Mouse (Mus musculus): ENCODE measurements around the gene Synm. TPM values are rescaled to one million over a fixed set of nuclear protein-coding genes. Genes with fewer than 3 reads are reported as not detected.

Gene Synm
- polyA plus RNA-seq, 1 experiment: 15.2 TPM

DNA sequence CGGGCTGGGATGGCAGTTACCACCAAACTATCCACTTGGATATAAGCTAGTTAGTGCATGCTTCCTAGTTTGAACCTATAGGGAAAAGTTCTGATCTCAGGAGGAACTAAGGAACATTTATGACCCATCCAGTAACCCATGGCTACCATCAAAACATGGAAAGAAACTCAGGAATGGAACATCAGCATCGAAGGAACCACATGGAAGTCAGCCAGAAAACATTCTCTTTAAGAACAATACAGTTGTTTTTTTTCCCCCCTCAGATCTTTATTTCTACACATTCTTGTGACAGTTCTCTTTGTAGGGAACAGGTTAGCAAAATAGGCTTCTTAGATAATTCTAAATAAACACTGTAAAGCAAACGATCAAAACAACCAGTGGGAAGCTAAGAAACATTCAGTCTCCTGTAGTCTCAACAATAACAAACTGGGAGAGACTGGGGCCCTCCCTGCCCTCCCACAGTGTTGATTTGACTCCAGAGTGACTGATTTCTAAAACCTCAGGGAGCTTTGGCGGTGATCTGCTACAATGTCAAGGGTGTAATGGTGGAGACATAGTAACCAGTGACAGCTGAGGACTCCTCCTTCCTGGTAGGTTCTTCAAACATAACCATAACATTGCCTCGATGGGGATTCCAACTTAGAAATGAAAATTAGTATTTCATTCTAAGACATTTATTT, 29.0 kb downstream of the Synm start:
- no peaks in the 10 kb centered on the region for H3K36me3 ChIP-seq (ENCODE audit: control insufficient read depth, insufficient read depth, low read length)
- no peaks in the 10 kb centered on the region for H3K4me1 ChIP-seq (ENCODE audit: control insufficient read depth, insufficient read depth, insufficient read length, low read length)
- H3K27ac ChIP-seq (ENCODE audit: insufficient read depth, low read depth, low read length): no peak overlapping the region
- H3K27me3 ChIP-seq (ENCODE audit: control insufficient read depth, insufficient read depth, low read length): no peaks in the 10 kb centered on the region
- no peak overlapping the region for H3K4me3 ChIP-seq (ENCODE audit: low read depth, low read length)
- 54% methylated on average over 5 of the region's 5 CpGs for WGBS
- TF ChIP-seq CTCF (IDR thresholded peaks at IDR 0.05; ENCODE audit: extremely low read depth, insufficient read length, insufficient replicate concordance, low read depth, low read length) (no peak), POLR2A (IDR thresholded peaks at IDR 0.05; ENCODE audit: low read depth, low read length) (no peak)

DNA sequence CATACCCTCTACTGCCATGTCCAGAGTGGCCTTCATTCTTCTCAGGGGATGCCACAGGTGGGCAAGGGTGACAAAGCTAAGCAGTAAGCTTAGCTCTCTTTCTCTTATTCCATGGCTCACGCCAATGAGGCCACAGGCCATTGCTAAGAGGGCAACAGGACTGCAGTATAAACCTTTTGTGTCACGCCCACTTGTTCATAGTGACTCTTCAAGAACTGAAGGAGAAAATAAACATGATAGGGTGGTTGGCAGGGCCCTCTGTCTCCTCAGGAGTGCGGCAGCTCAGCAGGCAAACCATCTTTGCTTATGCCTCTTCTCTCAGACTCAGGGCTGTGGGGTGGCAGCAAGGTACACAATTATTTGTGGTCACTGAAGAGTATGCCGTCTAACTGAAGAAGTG, 30.7 kb downstream of the Synm start:
- Histone ChIP-seq H3K27ac (ENCODE audit: insufficient read depth, low read depth, low read length) (no peak overlapping the region), H3K36me3 (ENCODE audit: control insufficient read depth, insufficient read depth, low read length) (0 out of 2 replicates have a peak, but pooled peaks cover 2% of the 10 kb centered on the region), H3K4me3 (ENCODE audit: low read depth, low read length) (no peak overlapping the region), H3K27me3 (ENCODE audit: control insufficient read depth, insufficient read depth, low read length) (no peaks in the 10 kb centered on the region), H3K4me1 (ENCODE audit: control insufficient read depth, insufficient read depth, insufficient read length, low read length) (no peaks in the 10 kb centered on the region)
- TF ChIP-seq CTCF (IDR thresholded peaks at IDR 0.05; ENCODE audit: extremely low read depth, insufficient read length, insufficient replicate concordance, low read depth, low read length): no peak
- no peak for TF ChIP-seq POLR2A (IDR thresholded peaks at IDR 0.05; ENCODE audit: low read depth, low read length)
- WGBS: 88% methylated on average over 4 of the region's 4 CpGs

DNA sequence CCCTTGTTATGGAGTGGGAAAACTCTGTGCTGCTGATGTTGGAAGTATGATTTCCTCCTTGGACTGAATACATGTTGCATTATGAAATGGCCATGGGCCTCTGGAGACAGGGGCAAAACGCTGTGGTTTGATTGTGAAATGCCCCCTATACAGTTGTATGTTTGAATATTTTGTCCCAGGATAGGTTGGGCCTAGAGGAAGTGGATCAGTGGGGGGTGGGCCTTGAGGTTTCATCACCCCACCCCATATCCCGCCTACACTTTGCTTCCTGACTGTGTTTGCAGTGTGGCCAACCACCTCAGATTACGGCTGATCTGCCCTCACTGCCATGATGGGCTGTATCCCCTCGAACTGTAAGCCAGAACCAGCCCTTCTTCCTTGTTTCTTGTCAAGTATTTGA, 31.3 kb downstream of the Synm start:
- no peak for TF ChIP-seq CTCF (IDR thresholded peaks at IDR 0.05; ENCODE audit: extremely low read depth, insufficient read length, insufficient replicate concordance, low read depth, low read length)
- no peak for TF ChIP-seq POLR2A (IDR thresholded peaks at IDR 0.05; ENCODE audit: low read depth, low read length)
- Histone ChIP-seq H3K4me1 (ENCODE audit: control insufficient read depth, insufficient read depth, insufficient read length, low read length) (no peaks in the 10 kb centered on the region), H3K36me3 (ENCODE audit: control insufficient read depth, insufficient read depth, low read length) (0 out of 2 replicates have a peak, but pooled peaks cover 2% of the 10 kb centered on the region), H3K27ac (ENCODE audit: insufficient read depth, low read depth, low read length) (no peak overlapping the region), H3K27me3 (ENCODE audit: control insufficient read depth, insufficient read depth, low read length) (no peaks in the 10 kb centered on the region), H3K4me3 (ENCODE audit: low read depth, low read length) (no peak overlapping the region)
- 90% methylated on average over 4 of the region's 4 CpGs for WGBS

DNA sequence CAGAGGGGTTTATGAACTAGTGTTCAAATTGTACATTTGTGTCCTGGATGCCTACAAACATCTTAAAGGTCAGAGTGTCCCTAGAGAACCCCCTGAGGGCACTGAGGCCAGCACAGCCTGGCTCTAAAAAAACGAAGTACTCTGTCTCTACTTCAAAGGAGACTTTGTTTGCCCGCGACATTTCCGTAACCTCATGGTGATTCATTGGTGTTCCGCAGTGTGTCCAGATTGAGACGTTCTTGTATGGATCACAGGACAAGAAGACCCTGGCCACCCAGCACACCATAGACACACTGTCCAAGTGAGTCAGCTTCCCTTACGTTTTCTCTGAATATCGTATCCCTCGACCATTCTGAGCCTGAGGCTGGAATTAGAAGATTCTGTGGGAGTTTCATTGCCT, 34.5 kb downstream of the Synm start:
- no peak overlapping the region for H3K27ac ChIP-seq (ENCODE audit: insufficient read depth, low read depth, low read length)
- H3K4me3 ChIP-seq (ENCODE audit: low read depth, low read length): no peak overlapping the region
- H3K27me3 ChIP-seq (ENCODE audit: control insufficient read depth, insufficient read depth, low read length): no peaks in the 10 kb centered on the region
- TF ChIP-seq POLR2A (IDR thresholded peaks at IDR 0.05; ENCODE audit: low read depth, low read length) (no peak), CTCF (IDR thresholded peaks at IDR 0.05; ENCODE audit: extremely low read depth, insufficient read length, insufficient replicate concordance, low read depth, low read length) (no peak)
- H3K4me1 ChIP-seq (ENCODE audit: control insufficient read depth, insufficient read depth, insufficient read length, low read length): no peaks in the 10 kb centered on the region
- 0 out of 2 replicates have a peak, but pooled peaks cover 2% of the 10 kb centered on the region for H3K36me3 ChIP-seq (ENCODE audit: control insufficient read depth, insufficient read depth, low read length)
- WGBS: 89% methylated on average over 9 of the region's 9 CpGs

DNA sequence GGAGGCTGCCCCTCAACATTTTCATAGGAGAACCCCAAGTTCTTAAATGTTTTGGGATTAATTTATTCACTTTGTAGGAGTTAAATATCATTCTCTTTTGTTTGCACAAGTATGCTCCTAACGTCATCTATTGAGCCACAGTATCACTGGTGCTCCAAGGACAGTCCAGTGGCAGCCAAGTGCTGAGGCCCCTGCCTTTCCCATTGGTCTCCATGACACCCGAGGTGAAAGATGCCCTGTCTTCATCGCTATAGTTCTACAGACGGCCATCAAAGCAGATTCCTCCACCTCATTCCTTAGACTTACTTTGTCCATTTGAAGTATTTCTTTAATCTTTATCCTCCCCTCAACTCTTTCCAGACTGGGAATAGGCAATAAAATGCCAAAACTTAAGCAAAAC, 35.0 kb downstream of the Synm start:
- H3K4me3 ChIP-seq (ENCODE audit: low read depth, low read length): no peak overlapping the region
- no peaks in the 10 kb centered on the region for H3K4me1 ChIP-seq (ENCODE audit: control insufficient read depth, insufficient read depth, insufficient read length, low read length)
- no peaks in the 10 kb centered on the region for H3K27me3 ChIP-seq (ENCODE audit: control insufficient read depth, insufficient read depth, low read length)
- H3K36me3 ChIP-seq (ENCODE audit: control insufficient read depth, insufficient read depth, low read length): 0 out of 2 replicates have a peak, but pooled peaks cover 2% of the 10 kb centered on the region
- TF ChIP-seq CTCF (IDR thresholded peaks at IDR 0.05; ENCODE audit: extremely low read depth, insufficient read length, insufficient replicate concordance, low read depth, low read length) (no peak), POLR2A (IDR thresholded peaks at IDR 0.05; ENCODE audit: low read depth, low read length) (no peak)
- no peak overlapping the region for H3K27ac ChIP-seq (ENCODE audit: insufficient read depth, low read depth, low read length)
- WGBS: 78% methylated on average over 4 of the region's 4 CpGs

DNA sequence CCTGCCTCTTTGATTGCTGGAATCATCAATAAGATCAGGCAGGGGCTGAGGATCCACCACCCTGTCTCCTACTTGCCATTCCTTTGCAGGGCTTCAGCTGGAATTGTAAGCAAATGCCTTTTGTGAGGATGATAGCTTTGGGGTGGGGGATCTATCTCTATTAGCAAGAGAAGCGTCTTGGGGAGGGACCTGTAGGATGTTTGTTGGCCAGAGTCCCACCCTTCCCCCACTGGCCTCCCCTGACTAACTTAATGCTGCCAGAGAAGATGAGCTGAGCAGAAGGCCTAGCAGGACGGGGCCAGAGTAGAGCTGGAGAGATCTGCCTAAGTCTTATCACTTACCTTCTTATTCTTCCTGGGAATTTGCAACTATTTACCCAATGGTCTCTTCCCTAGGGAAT, 37.4 kb downstream of the Synm start:
- no peak for TF ChIP-seq CTCF (IDR thresholded peaks at IDR 0.05; ENCODE audit: extremely low read depth, insufficient read length, insufficient replicate concordance, low read depth, low read length)
- no peak for TF ChIP-seq POLR2A (IDR thresholded peaks at IDR 0.05; ENCODE audit: low read depth, low read length)

DNA sequence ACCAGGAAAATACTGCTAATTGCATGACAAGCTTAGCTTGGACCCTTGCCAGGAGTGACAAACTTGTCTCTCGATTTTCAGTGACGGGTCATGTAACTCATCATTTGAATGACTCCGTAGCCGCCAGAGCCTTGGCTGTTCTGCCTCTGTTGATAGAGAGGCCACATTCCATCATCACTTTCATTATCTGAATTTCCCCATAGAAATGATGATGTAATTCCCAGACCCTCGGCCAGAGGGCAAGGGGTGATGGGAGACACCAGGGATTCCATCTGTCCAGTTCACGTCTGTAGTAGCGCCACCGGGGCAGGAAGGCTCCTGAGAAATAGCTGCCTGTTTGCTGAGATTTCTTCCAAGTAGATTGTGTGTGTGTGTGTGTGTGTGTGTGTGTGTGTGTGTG, 40.7 kb downstream of the Synm start:
- 72% methylated on average over 8 of the region's 8 CpGs for WGBS
- H3K27me3 ChIP-seq (ENCODE audit: control insufficient read depth, insufficient read depth, low read length): no peaks in the 10 kb centered on the region
- TF ChIP-seq CTCF (IDR thresholded peaks at IDR 0.05; ENCODE audit: extremely low read depth, insufficient read length, insufficient replicate concordance, low read depth, low read length) (no peak), POLR2A (IDR thresholded peaks at IDR 0.05; ENCODE audit: low read depth, low read length) (no peak)
- H3K4me3 ChIP-seq (ENCODE audit: low read depth, low read length): no peak overlapping the region
- H3K4me1 ChIP-seq (ENCODE audit: control insufficient read depth, insufficient read depth, insufficient read length, low read length): peaks cover 6% of the 10 kb centered on the region; the same call in 1 of the 2 replicates
- H3K27ac ChIP-seq (ENCODE audit: insufficient read depth, low read depth, low read length): no peak overlapping the region
- H3K36me3 ChIP-seq (ENCODE audit: control insufficient read depth, insufficient read depth, low read length): no peaks in the 10 kb centered on the region; the same call in 1 of the 2 replicates

More for the DNA sequence above, 37.4 kb downstream of the Synm start:
- Histone ChIP-seq H3K4me1 (ENCODE audit: control insufficient read depth, insufficient read depth, insufficient read length, low read length) (no peaks in the 10 kb centered on the region), H3K36me3 (ENCODE audit: control insufficient read depth, insufficient read depth, low read length) (0 out of 2 replicates have a peak, but pooled peaks cover 2% of the 10 kb centered on the region), H3K27ac (ENCODE audit: insufficient read depth, low read depth, low read length) (no peak overlapping the region), H3K27me3 (ENCODE audit: control insufficient read depth, insufficient read depth, low read length) (no peaks in the 10 kb centered on the region), H3K4me3 (ENCODE audit: low read depth, low read length) (no peak overlapping the region)
- WGBS: 78% methylated on average over 2 of the region's 2 CpGs
